Mouse (Mus musculus) testis, adult 2 months (tissue): ENCODE measurements at regions not wholly inside any gene's neighbourhood (a gene's known extent, or its start where the extent isn't known, plus 50 kb on each side); places are given as distances from the start of the nearest gene placed in this dataset.

ENCODE experiments used
- H3K27ac ChIP-seq: fragments of 200-500 bp; 2 replicates; pipeline ENCODE4 v1.5.1; 2012; ENCODE audit warnings: low read depth, low read length; ENCODE audit not compliant: control insufficient read depth, insufficient read depth
- H3K27me3 ChIP-seq: fragments of 200-500 bp; 2 replicates; pipeline ENCODE4 v1.6.1; 2012; ENCODE audit warnings: mild to moderate bottlenecking, low read length, moderate library complexity; ENCODE audit not compliant: control insufficient read depth, insufficient read depth
- H3K36me3 ChIP-seq: fragments of 200-500 bp; 2 replicates; pipeline ENCODE4 v1.6.1; 2012; ENCODE audit warnings: mild to moderate bottlenecking, low read length; ENCODE audit not compliant: control insufficient read depth, insufficient read depth
- H3K4me1 ChIP-seq: fragments of 200-500 bp; 2 replicates; pipeline ENCODE4 v1.6.1; 2012; ENCODE audit warnings: low read length; ENCODE audit not compliant: control insufficient read depth, insufficient read depth
- H3K4me3 ChIP-seq: fragments of 200-500 bp; 2 replicates; pipeline ENCODE4 v1.5.1; 2012; ENCODE audit warnings: low read depth, mild to moderate bottlenecking, low read length, moderate library complexity, mixed read lengths; ENCODE audit not compliant: control insufficient read depth
- CTCF ChIP-seq: fragments of 200-500 bp; IDR thresholded peaks from 2 replicates; pipeline ENCODE4 v1.5.1; 2012; ENCODE audit warnings: low read depth, mild to moderate bottlenecking, inconsistent platforms, low read length, moderate library complexity; ENCODE audit not compliant: control insufficient read depth, insufficient read depth, insufficient replicate concordance
- POLR2A ChIP-seq: fragments of 200-500 bp; IDR thresholded peaks from 2 replicates; pipeline ENCODE4 v1.6.1; 2012; ENCODE audit warnings: low read depth, mild to moderate bottlenecking, inconsistent platforms, low read length, moderate library complexity; ENCODE audit not compliant: control insufficient read depth

DNA sequence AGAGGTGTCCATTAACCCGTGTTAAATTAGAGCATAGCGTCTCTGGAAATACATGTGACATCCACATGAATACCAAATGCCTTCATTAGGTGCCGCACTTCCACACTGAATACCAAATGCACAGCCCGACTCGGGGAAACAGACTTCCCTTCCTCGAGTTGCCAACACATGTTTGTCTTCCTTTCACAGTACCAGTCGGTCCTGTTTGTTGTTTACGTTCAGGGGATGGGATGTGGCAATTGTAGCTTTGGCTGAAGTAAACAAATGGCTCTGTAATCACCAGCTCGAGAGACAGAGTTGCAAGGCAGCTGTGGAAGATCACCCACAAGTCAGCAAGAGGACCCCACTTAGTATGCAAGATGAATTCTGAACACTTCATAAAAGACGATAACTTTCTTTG lies 598.3 kb downstream of the Dhx35 start:
- Histone ChIP-seq H3K4me1 (no peaks in the 10 kb centered on the region), H3K36me3 (no peaks in the 10 kb centered on the region), H3K27ac (no peak overlapping the region), H3K4me3 (no peak overlapping the region), H3K27me3 (no peaks in the 10 kb centered on the region)
- TF ChIP-seq POLR2A (no peak), CTCF (no peak)

GRCm38 (mm10) chr2:159401421-159402100 lies 607.0 kb downstream of the Dhx35 start:
- TF ChIP-seq CTCF (no peak), POLR2A (no peak)
- no peaks in the 10 kb centered on the region for H3K4me1 ChIP-seq
- H3K4me3 ChIP-seq = no peak overlapping the region
- H3K27me3 ChIP-seq = no peaks in the 10 kb centered on the region
- H3K27ac ChIP-seq = no peak overlapping the region
- no peaks in the 10 kb centered on the region for H3K36me3 ChIP-seq

DNA sequence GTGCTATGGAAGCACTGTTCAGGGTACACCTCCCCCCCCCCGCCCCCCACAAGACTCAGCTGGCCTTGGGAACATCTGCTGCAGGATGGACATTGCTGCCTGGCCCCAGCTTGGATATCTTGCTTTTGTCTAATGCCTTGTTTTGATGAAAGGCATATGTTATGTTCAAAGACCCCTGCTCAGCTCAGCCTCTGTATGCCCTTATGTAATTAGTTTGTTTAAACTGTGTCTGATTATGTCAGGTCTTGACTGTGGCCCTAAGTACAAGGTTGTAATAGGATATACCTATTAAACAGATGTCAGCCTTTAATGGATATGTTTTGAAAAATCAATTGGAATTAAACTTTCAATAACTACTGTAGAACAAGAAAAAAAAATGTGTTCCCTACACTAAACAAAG lies 610.3 kb downstream of the Dhx35 start:
- Histone ChIP-seq H3K27ac (no peak overlapping the region), H3K27me3 (no peaks in the 10 kb centered on the region), H3K4me3 (no peak overlapping the region), H3K36me3 (no peaks in the 10 kb centered on the region), H3K4me1 (no peaks in the 10 kb centered on the region)
- TF ChIP-seq CTCF = no peak
- no peak for TF ChIP-seq POLR2A

- no peak for TF ChIP-seq CTCF
- no peak for TF ChIP-seq POLR2A
- Histone ChIP-seq H3K4me3 (no peak overlapping the region), H3K4me1 (no peaks in the 10 kb centered on the region), H3K36me3 (no peaks in the 10 kb centered on the region), H3K27ac (no peak overlapping the region), H3K27me3 (no peaks in the 10 kb centered on the region)
These were observed 620.0 kb downstream of the Dhx35 start for GRCm38 (mm10) chr2:159414599-159414998.

DNA sequence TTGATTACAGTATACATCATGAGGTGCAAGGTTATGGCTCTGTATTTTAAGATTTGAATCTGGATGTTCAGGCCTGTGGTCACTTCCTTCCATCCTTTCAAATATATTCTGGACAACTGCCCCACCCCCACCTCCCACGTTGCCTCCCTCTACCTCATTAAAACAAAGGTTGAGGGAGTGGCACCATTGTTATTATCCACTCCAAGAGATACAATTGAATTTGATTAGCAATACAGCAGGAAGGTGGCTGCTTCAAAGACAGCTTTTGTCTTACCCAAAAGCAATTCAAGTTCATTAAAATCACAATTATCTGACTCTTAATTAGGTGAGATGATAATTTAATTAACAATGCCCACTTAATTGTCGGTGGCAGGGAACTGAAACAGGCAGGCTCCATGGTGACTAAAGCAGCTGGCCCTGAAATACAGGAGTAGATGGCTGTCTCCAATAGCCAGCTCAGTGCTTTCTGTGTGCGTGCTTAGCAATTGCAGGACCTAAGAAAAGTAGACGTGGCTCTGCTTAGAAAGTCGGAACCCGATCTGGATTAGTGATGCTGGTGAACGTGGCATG lies 623.8 kb downstream of the Dhx35 start:
- no peaks in the 10 kb centered on the region for H3K27me3 ChIP-seq
- no peak overlapping the region for H3K27ac ChIP-seq
- TF ChIP-seq POLR2A = no peak
- no peak for TF ChIP-seq CTCF
- no peaks in the 10 kb centered on the region for H3K36me3 ChIP-seq
- H3K4me1 ChIP-seq = no peaks in the 10 kb centered on the region
- H3K4me3 ChIP-seq = no peak overlapping the region

DNA sequence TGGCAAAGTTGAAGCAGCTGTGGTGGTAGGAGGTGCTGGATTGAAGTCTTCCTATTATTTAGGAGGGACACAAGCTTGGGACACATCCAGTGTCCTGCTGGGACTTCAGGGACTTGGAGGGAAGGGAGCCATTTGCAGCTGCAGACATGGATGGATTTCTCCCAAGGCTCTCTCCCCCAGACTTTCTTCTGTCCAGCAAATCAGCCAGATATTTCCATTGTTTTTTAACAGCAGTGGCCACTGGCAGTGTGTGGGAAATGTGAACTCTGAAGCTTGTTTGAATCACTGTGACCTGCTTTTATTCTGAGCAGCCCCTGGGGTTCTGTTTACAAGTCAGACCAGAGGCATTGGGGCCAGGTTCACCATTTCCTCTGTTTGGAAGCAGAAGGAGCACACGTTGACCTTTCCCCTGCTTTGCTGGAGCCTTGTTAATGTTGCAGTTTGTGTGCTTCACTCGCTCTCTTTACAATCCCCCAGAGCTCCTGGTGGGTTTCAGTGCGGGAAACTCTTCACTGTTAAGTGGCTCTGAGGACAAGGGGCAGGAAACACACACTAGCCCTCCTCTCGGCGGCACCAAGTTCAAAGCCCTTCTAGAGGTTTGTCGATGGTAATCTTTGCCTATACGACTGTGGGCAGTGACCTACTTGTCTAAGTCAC lies 627.8 kb downstream of the Dhx35 start:
- Histone ChIP-seq H3K27me3 (no peaks in the 10 kb centered on the region), H3K36me3 (no peaks in the 10 kb centered on the region), H3K27ac (no peak overlapping the region), H3K4me3 (no peak overlapping the region), H3K4me1 (no peaks in the 10 kb centered on the region)
- TF ChIP-seq POLR2A = no peak

- no peaks in the 10 kb centered on the region for H3K36me3 ChIP-seq
- no peak for TF ChIP-seq CTCF
- no peak for TF ChIP-seq POLR2A
These were observed 633.6 kb downstream of the Dhx35 start for GRCm38 (mm10) chr2:159428201-159428600.

More at GRCm38 (mm10) chr2:159428201-159428600, 633.6 kb downstream of the Dhx35 start:
- Histone ChIP-seq H3K27me3 (no peaks in the 10 kb centered on the region), H3K27ac (no peak overlapping the region), H3K4me1 (no peaks in the 10 kb centered on the region), H3K4me3 (no peak overlapping the region)
